Mouse (Mus musculus) gastrocnemius, postnatal 4 days (tissue): Measurements from ENCODE around the gene Ak8. TPM values are rescaled to one million over a fixed set of nuclear protein-coding genes. Genes with fewer than 3 reads are reported as not detected.

ENCODE experiments used
- microRNA-seq: library from miRNA; unstranded; fragments of <30 nt; microRNA quantifications from one replicate; pipeline ENCODE4 v1.2.0, GENCODE M21; 2021
- total RNA-seq, 2 experiments: library from RNA; stranded (reverse); gene quantifications; 2 replicates each; pipeline ENCODE4 v1.2.3; 2021

Gene Ak8
- total RNA-seq, 2 experiments from 2014 or later = 0.23 TPM; not detected in 1

Small RNA genes lying within 50 kb of the gene (microRNA-seq; reads per million reads assigned to microRNA genes)
- gene Mir3088 = not detected

Other genes starting within 250 kb of the Ak8 start
- under 1 TPM in 1 of 2 experiments, not detected in 1; 0.44 TPM for gene 1700007K13Rik, start 233.8 kb upstream of the Ak8 start, total RNA-seq
- gene Mrps2, start 232.1 kb upstream of the Ak8 start, total RNA-seq = 10 to 100 TPM; 35.6 to 39.2 TPM
- 1 to 10 TPM; 3.0 to 5.1 TPM for gene Gbgt1, start 203.3 kb upstream of the Ak8 start, total RNA-seq
- 1 to 10 TPM; 1.7 to 2.7 TPM for gene Gm10134, start 194.1 kb upstream of the Ak8 start, total RNA-seq
- gene Ralgds, start 187.0 kb upstream of the Ak8 start, total RNA-seq = 10 to 100 TPM; 68.2 to 79.3 TPM
- gene Cel, start 136.8 kb upstream of the Ak8 start, total RNA-seq = not detected
- gene Gtf3c5, start 116.4 kb upstream of the Ak8 start, total RNA-seq = 10 to 100 TPM; 14.8 TPM
- under 1 TPM in 1 of 2 experiments, not detected in 1; 0.60 TPM for gene Gfi1b, start 78.2 kb upstream of the Ak8 start, total RNA-seq
- 10 to 100 TPM; 21.9 to 22.3 TPM for gene Tsc1, start 58.9 kb upstream of the Ak8 start, total RNA-seq
- under 1 TPM in 1 of 2 experiments, not detected in 1; 0.88 TPM for gene Spaca9, start 437 bp upstream of the Ak8 start, total RNA-seq
- 10 to 100 TPM; 25.1 to 27.1 TPM for gene Gtf3c4, start 140.2 kb downstream of the Ak8 start, total RNA-seq
- gene Ddx31, start 140.2 kb downstream of the Ak8 start, total RNA-seq = 1 to 10 TPM; 4.6 to 7.8 TPM
- not detected for gene Barhl1, start 216.5 kb downstream of the Ak8 start, total RNA-seq